Mouse (Mus musculus): ENCODE results near the gene Hs2st1. TPM values are rescaled to one million over a fixed set of nuclear protein-coding genes. Genes with fewer than 3 reads are reported as not detected.

The Hs2st1 gene
- polyA plus RNA-seq, 1 experiment: 7.8 TPM

- 95% methylated on average over 3 of the region's 3 CpGs for WGBS
- no peaks in the 10 kb centered on the region for H3K4me1 ChIP-seq (replicated peaks; ENCODE audit: control insufficient read depth, insufficient read depth, low read length)
Measured at GRCm38 (mm10) chr3:144603558-144603957, 33.6 kb upstream of the Hs2st1 start.

DNA sequence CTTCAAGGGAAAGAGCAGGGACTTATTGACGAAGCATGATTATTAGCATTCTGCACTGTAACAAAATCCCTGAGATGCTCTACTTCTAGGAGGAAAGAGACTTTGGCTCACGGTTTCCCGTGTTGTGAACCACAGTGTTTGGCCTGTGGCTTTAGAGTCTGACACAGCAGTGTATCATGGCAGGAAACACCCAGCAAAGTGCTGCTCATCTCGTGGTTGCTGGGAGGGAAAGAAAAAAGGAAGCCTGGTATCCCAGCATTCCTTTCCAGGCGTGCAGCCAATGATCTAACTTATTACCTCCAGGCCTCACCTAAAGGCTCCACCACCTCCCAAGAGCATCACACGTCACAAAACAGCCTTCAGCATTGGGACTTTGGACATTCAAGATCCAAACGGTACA, 32.8 kb upstream of the Hs2st1 start:
- H3K27me3 ChIP-seq (ENCODE audit: control insufficient read depth, insufficient read depth, low read length): no peaks in the 10 kb centered on the region
- H3K36me3 ChIP-seq (ENCODE audit: control insufficient read depth, insufficient read depth, low read length): peaks cover 4% of the 10 kb centered on the region; the same call in 1 of the 2 replicates

More at GRCm38 (mm10) chr3:144603558-144603957, 33.6 kb upstream of the Hs2st1 start:
- Histone ChIP-seq H3K27ac (ENCODE audit: control insufficient read depth, insufficient read depth, low read length) (no peak overlapping the region), H3K27me3 (ENCODE audit: control insufficient read depth, insufficient read depth, low read length) (no peaks in the 10 kb centered on the region), H3K36me3 (ENCODE audit: control insufficient read depth, insufficient read depth, low read length) (no peaks in the 10 kb centered on the region), H3K4me3 (ENCODE audit: control insufficient read depth, insufficient read depth, low read length) (no peak overlapping the region)
- TF ChIP-seq CTCF (IDR thresholded peaks at IDR 0.05; ENCODE audit: borderline replicate concordance, control insufficient read depth, extremely low read depth, insufficient read depth, low read length, poor library complexity): no peak
- no peak for TF ChIP-seq POLR2A (IDR thresholded peaks at IDR 0.05; ENCODE audit: control insufficient read depth, extremely low read depth, insufficient read depth, low read length, poor library complexity)
- no peak for DNase-seq

DNA sequence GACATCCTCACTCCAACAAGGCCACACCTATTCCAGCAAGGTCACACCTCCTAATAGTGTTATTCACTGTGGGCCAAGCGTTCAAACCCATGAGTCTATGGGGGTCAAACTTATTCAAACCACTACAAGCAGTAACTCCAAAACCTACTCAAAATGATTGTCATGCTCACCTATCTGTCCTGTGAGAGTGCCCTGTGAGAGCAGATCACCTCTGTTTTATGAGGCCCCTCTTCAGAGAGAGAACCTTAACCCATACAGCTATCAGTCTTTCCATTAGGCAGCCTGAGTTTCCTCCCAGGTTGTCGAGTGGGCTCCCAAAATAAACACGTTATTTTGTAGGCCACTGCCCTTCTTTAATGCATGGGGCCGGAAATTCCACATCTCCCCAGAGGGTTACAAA, 32.4 kb upstream of the Hs2st1 start:
- Histone ChIP-seq H3K27ac (ENCODE audit: control insufficient read depth, insufficient read depth, low read length) (no peak overlapping the region), H3K4me3 (ENCODE audit: control insufficient read depth, insufficient read depth, low read length) (no peak overlapping the region), H3K4me1 (replicated peaks; ENCODE audit: control insufficient read depth, insufficient read depth, low read length) (no peaks in the 10 kb centered on the region), H3K27me3 (ENCODE audit: control insufficient read depth, insufficient read depth, low read length) (no peaks in the 10 kb centered on the region), H3K36me3 (ENCODE audit: control insufficient read depth, insufficient read depth, low read length) (peaks cover 7% of the 10 kb centered on the region; the same call in 1 of the 2 replicates)
- no peak for TF ChIP-seq POLR2A (IDR thresholded peaks at IDR 0.05; ENCODE audit: control insufficient read depth, extremely low read depth, insufficient read depth, low read length, poor library complexity)
- no peak for TF ChIP-seq CTCF (IDR thresholded peaks at IDR 0.05; ENCODE audit: borderline replicate concordance, control insufficient read depth, extremely low read depth, insufficient read depth, low read length, poor library complexity)
- 96% methylated on average over 4 of the region's 4 CpGs for WGBS
- no peak for DNase-seq

More for the DNA sequence above, 32.8 kb upstream of the Hs2st1 start:
- Histone ChIP-seq H3K27ac (ENCODE audit: control insufficient read depth, insufficient read depth, low read length) (no peak overlapping the region), H3K4me3 (ENCODE audit: control insufficient read depth, insufficient read depth, low read length) (no peak overlapping the region), H3K4me1 (replicated peaks; ENCODE audit: control insufficient read depth, insufficient read depth, low read length) (no peaks in the 10 kb centered on the region)
- no peak for DNase-seq
- 59% methylated on average over 7 of the region's 7 CpGs for WGBS
- TF ChIP-seq CTCF (IDR thresholded peaks at IDR 0.05; ENCODE audit: borderline replicate concordance, control insufficient read depth, extremely low read depth, insufficient read depth, low read length, poor library complexity) (no peak), POLR2A (IDR thresholded peaks at IDR 0.05; ENCODE audit: control insufficient read depth, extremely low read depth, insufficient read depth, low read length, poor library complexity) (no peak)

DNA sequence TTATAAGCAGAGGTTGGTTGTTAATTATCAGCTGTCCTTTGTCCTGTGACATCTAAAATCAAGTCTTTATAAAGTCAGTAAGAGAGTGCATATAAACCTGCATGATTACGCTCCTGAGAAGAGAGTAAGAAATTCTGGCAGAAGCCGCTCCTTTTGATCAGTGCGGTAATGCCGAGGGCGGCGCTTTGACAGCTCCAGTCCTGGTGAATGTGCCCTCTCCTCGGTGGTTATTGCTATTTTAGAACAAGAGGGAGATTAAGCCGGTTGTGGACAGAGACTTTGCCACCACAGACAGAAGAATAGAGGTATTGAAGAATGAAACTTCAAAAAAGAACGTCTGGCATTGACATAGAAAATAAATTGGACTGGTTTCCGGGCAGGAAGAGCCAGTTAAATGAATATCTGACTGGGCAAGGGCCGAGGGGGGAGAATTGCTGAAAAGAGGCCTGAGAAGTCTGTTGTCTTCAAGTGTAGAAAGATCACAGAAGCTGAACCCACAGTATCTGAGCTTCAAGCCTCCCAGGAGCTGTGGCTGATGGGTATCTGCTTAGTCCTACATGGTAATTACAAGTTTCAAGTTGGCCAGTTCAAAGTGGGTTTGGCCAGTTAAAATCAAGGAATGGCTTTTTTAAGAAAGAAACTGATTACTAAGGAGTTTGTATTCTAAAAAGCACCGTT, 27.9 kb upstream of the Hs2st1 start:
- Histone ChIP-seq H3K4me1 (replicated peaks; ENCODE audit: control insufficient read depth, insufficient read depth, low read length) (no peaks in the 10 kb centered on the region), H3K27me3 (ENCODE audit: control insufficient read depth, insufficient read depth, low read length) (no peaks in the 10 kb centered on the region), H3K4me3 (ENCODE audit: control insufficient read depth, insufficient read depth, low read length) (no peak overlapping the region), H3K27ac (ENCODE audit: control insufficient read depth, insufficient read depth, low read length) (no peak overlapping the region), H3K36me3 (ENCODE audit: control insufficient read depth, insufficient read depth, low read length) (peaks cover 30% of the 10 kb centered on the region)
- TF ChIP-seq CTCF (IDR thresholded peaks at IDR 0.05; ENCODE audit: borderline replicate concordance, control insufficient read depth, extremely low read depth, insufficient read depth, low read length, poor library complexity) (no peak), POLR2A (IDR thresholded peaks at IDR 0.05; ENCODE audit: control insufficient read depth, extremely low read depth, insufficient read depth, low read length, poor library complexity) (no peak)
- no peak for DNase-seq
- 96% methylated on average over 12 of the region's 12 CpGs for WGBS

DNA sequence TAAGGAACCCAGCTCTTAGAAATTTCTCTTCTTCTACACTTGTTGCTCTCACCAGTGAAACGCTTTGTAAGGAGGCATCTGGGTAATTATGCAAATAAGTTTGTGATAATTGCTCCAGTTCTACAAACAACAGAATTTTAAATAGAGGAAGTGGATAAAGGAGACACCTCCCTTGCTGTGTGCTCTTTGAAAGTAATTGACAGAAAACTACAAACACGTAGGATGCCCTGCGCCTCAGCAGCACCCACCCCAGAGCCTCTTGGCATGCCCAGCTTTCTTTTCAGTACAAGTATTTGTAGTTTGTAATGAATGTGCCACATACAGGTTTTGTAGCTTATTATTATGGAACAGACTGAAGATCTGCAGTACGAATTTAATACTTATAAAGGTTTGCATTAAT, 27.1 kb upstream of the Hs2st1 start:
- Histone ChIP-seq H3K27me3 (ENCODE audit: control insufficient read depth, insufficient read depth, low read length) (no peaks in the 10 kb centered on the region), H3K4me3 (ENCODE audit: control insufficient read depth, insufficient read depth, low read length) (no peak overlapping the region), H3K27ac (ENCODE audit: control insufficient read depth, insufficient read depth, low read length) (no peak overlapping the region), H3K4me1 (replicated peaks; ENCODE audit: control insufficient read depth, insufficient read depth, low read length) (no peaks in the 10 kb centered on the region), H3K36me3 (ENCODE audit: control insufficient read depth, insufficient read depth, low read length) (peaks cover 30% of the 10 kb centered on the region)
- no peak for DNase-seq
- TF ChIP-seq POLR2A (IDR thresholded peaks at IDR 0.05; ENCODE audit: control insufficient read depth, extremely low read depth, insufficient read depth, low read length, poor library complexity) (no peak), CTCF (IDR thresholded peaks at IDR 0.05; ENCODE audit: borderline replicate concordance, control insufficient read depth, extremely low read depth, insufficient read depth, low read length, poor library complexity) (no peak)
- 94% methylated on average over 4 of the region's 4 CpGs for WGBS

GRCm38 (mm10) chr3:144592992-144593785, 23.2 kb upstream of the Hs2st1 start:
- Histone ChIP-seq H3K4me1 (replicated peaks; ENCODE audit: control insufficient read depth, insufficient read depth, low read length) (0 out of 2 replicates have a peak, but pooled peaks cover 2% of the 10 kb centered on the region), H3K27ac (ENCODE audit: control insufficient read depth, insufficient read depth, low read length) (no peak overlapping the region), H3K27me3 (ENCODE audit: control insufficient read depth, insufficient read depth, low read length) (no peaks in the 10 kb centered on the region), H3K4me3 (ENCODE audit: control insufficient read depth, insufficient read depth, low read length) (no peak overlapping the region), H3K36me3 (ENCODE audit: control insufficient read depth, insufficient read depth, low read length) (peaks cover 34% of the 10 kb centered on the region)
- DNase-seq: no peak
- WGBS: 94% methylated on average over 9 of the region's 9 CpGs
- TF ChIP-seq POLR2A (IDR thresholded peaks at IDR 0.05; ENCODE audit: control insufficient read depth, extremely low read depth, insufficient read depth, low read length, poor library complexity): no peak
- no peak for TF ChIP-seq CTCF (IDR thresholded peaks at IDR 0.05; ENCODE audit: borderline replicate concordance, control insufficient read depth, extremely low read depth, insufficient read depth, low read length, poor library complexity)
